Mouse (Mus musculus): ENCODE measurements around the gene Rgs12. TPM values are rescaled to one million over a fixed set of nuclear protein-coding genes. Genes with fewer than 3 reads are reported as not detected.
A peak's percentile ranks its signal among the peaks of the same experiment; 100 is the strongest.

Gene Rgs12
- total RNA-seq, 2 experiments from 2014 or later = 15.6 to 16.2 TPM

DNA sequence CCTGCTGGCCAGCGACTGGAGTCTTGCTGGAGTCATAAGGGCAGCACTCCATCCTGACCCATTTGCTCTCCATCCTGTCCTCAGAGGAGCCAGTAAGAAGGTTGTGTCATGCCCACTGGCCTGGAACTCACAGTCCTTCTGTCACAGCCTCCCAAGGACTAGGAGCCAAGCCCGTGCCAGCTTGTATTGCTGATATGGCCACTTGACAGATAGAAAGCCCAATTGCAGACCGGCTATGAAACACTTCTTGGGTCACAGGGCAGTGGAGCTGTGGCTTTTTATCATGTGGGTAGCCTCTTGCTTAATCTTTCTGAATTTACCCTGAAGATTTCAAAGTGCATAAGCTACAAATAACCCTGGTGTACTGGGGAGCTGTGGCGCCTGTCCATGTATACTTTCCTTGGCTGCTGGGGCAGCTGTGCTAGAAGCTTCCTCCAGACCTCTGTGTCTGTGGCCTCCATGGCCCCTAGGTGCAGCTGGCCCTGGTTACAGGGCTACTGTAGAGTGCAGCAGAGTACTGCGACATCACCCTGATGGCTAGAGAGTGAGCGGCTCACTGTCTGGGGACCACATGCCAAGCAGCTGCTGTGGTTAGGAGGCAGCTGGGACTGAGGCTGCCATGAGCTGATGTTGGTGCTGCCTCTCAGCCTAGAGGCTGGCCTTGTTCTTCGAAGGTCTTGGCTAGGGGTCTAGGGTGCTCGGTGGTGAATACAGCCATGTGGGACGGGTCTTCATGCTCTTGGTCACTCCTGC is 27.5 kb downstream of the Rgs12 start:
- intact Hi-C loops (cut with DNase I) = no loop called here
- peak in 1 of 2 experiments; percentile 33 for DNase-seq

DNA sequence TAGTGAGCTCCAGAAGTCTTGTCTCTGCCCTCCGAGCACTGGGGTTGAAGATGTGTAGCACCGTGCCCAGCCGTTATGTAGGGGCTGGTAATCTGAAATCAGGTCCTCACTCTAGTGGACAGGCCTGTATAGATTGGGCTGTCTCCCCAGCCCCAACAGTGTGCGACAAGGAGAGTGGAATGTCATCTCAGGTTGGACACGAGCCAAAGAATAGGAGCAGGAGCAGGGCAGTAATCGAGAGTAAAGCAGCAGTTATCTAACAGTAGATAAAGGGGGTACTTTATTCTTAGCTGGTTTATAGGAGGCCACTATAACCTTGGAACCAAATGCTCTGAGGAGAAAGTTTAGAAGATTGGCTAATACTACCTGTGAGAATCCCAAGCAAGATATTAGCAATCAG is 30.9 kb downstream of the Rgs12 start:
- intact Hi-C loops (cut with DNase I) = no loop called here
- DNase-seq = no peak

DNA sequence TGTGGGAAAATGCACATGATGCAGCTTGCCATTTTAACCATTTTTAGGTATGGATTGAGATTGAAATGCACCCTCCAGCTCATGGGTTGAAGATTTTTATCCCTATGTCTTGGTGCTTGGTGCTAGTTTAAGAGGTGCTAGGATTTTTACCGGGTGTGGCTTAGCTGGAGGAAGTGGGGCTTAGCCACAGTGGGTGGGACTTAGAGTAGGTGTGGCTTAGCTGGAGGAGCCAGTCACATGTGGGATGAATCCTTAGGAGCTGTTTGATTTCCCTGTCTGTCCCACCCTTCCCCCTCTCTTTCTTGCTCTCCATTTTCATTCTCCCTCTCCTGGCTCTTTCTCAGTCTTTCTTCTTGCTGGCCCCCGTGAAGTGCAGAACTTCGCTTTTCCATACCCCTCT is 32.5 kb downstream of the Rgs12 start:
- intact Hi-C loops (cut with DNase I) = no loop called here
- DNase-seq = no peak

DNA sequence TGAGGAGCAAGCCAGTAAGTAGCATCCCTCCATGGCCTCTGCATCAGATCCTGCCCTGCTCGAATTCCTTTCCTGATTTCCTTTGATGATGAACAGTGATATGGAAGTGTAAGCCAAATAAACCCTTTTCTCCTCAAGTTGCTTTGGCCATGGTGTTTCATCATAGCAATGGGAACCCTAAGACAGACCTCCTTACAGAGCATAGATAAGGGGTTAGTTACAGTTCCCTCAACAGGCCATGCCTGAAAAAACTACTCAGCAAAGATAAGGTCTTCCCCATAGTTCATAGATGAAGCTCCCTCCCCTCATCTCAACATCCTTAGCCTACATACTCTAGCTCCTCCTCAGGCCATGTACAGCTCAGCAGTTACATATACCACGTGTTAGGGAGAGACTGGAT is 35.7 kb downstream of the Rgs12 start:
- DNase-seq = no peak
- intact Hi-C loops (cut with DNase I) = no loop called here

DNA sequence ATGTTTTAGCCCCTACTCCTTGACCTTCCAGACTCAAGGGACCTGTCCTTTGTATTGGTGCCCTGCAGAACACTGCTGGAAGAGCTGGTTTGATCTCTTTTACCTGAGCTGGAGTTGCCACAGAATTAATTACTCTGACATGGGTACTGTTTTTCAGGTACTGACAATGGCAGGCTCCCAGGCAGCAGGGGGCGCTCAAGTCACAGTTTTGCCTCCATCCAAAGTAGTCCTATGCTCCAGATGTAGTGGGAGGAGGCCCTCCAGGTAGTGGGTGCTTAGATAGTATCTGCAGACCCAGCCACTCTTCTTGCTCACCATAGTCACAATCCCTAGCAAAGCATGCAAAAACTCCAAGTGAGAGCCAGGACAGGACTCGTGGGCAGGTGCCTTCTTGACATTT is 36.6 kb downstream of the Rgs12 start:
- intact Hi-C loops (cut with DNase I) = loop anchor here (1.0 to 2.0 kb wide), 3 partner anchors 39 to 71 kb away; no protein-coding TSS in a partner anchor
- DNase-seq = peak; percentile 85 to 90

DNA sequence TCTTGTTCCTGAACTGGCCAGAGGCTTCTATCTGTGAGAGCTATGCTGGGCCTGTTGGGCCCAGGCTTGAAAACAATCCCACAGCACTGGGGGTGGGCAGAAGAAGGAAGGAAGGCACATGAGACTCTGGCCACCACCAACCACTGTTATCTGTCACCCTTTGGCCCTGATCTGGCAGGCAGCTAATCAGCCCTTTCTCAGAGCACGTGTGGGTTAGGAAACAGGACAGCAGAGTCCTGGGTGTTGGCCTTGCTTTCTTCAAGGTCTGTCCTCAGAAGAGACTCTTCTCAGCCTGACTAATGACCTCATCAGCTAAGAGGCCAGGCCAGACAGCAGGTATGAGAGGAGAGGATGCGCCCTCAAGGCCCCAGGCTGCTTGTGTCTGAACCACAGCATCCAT is 38.2 kb downstream of the Rgs12 start:
- intact Hi-C loops (cut with DNase I) = loop anchor here (2.0 kb wide), 1 partner anchor 73 kb away; no protein-coding TSS in a partner anchor
- no peak for DNase-seq

DNA sequence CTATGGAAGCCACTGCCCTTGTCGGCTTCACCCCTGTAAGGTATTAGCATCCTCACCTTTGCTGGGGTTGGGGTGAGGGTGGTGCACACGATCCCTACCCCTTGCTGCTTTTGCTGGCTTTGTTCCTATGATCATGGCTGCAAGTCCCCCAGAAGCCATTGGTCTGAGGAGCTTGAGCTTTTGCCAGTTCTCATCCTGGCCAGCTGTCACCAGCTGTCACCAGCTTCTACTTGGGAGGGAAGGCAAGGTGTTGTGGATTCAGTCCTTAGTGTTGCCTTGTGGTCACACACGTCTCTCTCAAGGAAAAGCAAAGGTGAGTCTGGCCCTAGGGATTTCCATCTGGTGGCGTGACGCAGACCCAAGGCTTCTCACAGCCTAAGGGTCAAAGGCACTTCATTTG is 39.4 kb downstream of the Rgs12 start:
- no peak for DNase-seq
- intact Hi-C loops (cut with DNase I) = no loop called here

DNA sequence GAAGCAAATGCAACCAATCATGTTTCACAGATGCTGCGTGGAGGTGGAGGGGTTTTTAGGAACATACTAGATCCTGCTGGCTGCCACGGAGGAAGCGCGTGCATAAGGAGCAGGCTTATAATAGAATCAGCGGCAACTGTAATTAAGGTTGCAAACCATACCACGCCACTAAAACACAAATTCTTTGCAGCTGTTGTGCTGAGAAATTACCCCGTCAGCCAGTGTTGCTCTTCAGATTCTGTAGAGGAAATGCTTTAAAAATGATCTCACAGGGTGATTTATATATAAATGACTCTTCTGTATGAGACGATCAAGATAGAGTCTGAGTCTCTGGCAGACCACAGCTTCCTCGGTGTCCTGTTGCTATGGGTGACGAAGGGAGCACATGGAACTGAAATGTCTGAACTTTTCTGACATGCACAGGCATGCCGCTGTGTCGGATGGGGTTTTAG is 40.1 kb downstream of the Rgs12 start:
- no peak for DNase-seq

DNA sequence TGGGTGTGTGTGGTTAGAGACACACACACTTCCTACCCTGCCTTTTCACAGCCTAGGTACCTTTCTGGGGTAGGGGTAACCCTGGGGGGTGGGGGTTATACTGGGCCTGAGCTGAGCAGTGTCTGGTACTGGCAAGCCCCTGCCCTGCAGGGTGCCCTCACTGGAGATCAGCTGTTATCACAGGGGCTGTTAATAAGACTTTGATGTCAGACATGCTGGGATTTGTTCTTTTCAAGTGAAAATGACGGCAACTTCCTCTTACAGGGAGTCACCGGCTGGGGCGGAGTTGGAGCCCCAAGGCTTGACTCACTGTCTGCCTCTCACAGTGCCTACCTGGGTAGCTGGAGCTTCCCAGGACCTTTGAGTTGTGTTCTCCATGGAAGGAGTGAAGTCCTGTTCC is 49.5 kb downstream of the Rgs12 start:
- no peak for DNase-seq
- intact Hi-C loops (cut with DNase I) = no loop called here

More for the DNA sequence above, 40.1 kb downstream of the Rgs12 start:
- intact Hi-C loops (cut with DNase I) = no loop called here

DNA sequence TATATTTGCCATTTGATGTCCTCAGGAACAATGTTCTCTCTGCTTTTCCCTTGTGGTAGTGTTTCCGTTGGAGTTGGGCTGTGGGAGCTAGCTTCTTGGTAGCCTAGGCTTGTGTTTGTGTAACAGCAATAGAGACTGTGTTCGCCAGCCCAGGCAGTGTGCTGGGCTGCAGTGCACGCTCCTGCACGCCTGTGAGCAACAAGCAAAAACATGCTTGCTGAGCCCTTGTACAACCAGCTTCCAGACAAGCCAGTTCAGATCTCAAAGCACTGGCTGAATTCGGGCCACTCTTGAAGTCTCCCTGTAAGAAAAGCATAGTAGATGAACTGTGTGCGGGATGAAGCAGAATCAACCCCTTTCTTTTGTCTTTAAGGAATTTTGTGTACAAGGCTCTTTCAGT is 50.0 kb downstream of the Rgs12 start:
- DNase-seq = no peak
- intact Hi-C loops (cut with DNase I) = no loop called here

DNA sequence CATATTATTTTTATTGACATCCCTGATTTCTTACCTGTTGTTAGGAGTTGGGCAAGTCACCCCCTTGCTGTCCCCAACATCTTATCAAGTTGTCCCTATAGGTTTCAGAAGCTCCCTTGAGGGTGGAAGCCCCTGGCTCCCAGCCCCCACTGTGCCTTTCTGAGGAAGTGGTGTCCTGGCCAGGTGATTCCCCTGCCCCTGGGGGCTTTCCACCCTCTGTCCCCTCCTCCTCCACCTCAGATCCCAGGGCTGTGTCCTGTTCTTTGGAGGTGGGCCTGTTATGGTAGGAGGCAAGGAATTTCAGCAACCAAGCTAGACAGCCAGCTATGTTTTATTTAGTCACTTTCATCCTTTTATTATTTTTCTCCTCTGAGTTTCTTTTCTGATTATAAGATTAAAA is 51.1 kb downstream of the Rgs12 start:
- intact Hi-C loops (cut with DNase I) = no loop called here
- no peak for DNase-seq

DNA sequence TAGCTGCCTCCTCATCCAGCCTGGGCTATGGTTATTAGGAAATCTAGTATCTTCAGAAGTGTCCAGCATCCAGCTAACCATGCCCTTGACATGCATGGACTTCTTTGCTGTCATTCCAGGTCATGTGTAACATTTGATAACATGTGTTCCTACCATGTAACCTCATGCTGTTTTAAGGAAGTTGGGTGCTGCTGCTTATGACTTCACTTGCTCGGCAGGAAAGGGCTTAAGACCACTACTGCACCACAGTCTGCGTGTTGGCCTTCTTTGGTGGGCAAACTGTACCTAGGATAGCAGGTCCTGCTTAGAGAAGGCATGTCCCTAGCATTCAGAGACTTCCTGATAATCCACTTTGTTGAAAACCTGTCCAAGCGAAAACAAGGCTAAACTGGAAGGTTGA is 51.9 kb downstream of the Rgs12 start:
- no peak for DNase-seq
- intact Hi-C loops (cut with DNase I) = no loop called here

DNA sequence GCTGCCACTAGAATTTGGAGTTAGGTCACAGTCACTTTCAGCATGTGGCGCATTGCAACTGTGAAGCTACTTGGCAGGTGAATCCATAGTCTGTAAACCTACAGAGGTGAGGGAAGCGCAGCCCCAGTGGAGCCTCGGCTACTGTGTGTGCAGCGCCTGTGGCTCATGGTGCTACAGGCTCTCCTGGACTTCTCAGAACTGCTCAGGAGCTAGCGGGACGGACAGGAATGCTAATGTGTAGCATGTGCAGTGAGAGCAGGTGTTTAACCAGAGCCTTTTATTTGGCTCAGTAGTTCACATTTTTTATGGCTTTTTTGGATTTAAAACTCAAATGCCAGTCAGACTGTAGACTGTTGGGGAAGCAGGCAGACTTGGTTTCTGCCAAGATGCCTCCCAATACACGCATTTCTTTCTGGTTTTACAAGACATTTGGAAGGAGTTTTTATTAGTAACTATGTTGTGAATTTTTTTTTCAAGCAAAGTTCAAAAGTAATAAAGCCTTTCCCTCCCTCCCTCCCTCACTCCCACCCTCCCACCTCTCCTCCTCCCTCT is 54.4 kb downstream of the Rgs12 start:
- intact Hi-C loops (cut with DNase I) = no loop called here
- DNase-seq = no peak

DNA sequence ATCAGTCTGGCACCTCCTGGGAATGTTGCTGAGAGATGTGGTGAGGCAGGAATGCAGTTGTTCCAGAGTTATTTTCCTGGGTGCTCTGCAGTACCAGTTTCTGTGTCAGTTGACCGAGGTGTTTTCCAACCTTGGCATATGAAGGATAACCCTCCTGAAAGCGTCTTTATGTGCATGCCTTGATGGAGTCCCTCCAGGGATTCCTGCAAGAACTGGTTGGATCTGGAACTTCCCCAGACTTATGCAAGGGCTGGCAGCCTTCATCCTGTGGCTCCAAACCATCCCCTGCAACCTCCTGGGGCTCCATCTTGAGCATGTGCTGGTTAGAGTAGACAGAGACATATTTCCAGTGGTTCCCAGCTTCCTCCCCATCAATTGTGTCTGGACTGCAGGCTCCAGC is 55.5 kb downstream of the Rgs12 start:
- no peak for DNase-seq
- intact Hi-C loops (cut with DNase I) = no loop called here

DNA sequence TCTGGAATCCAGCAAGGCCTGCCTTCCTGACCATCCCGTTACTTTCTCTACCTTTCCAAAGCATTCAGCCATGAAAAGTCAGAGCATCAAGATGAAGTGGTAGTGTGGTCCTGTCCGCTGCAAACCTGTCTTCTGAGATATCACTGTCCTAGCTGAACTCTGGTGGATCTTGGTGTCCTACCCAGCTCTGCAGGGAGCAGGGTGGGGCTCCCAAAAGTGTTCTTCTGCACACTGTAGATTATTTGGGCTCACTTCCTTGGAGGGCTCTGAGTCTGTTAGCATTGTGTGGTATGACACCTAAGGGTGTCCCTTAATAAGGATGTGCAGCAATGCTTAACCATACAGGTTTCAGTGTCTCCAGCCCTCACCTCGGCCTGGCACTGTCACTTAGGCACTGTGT is 56.4 kb downstream of the Rgs12 start:
- DNase-seq = no peak
- intact Hi-C loops (cut with DNase I) = no loop called here

DNA sequence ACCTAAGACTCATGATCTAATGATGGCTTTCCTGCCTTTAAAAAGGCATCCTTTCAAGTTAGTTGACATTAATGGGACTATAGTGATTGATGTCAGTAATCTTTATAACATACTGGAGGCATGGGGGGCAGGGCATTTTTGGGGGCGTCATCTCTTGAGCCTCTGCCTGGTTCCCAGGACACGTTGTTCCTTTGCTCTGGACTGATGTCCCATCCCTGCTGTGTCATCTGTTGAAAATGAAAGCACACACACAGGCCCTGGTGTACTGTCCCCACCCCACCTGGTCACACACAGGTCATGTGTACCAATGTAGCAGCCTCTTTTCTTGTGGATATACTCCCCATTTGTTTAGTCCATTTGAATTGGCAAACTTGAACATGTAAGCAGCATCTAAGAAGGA is 57.4 kb downstream of the Rgs12 start:
- DNase-seq = no peak
- intact Hi-C loops (cut with DNase I) = no loop called here

DNA sequence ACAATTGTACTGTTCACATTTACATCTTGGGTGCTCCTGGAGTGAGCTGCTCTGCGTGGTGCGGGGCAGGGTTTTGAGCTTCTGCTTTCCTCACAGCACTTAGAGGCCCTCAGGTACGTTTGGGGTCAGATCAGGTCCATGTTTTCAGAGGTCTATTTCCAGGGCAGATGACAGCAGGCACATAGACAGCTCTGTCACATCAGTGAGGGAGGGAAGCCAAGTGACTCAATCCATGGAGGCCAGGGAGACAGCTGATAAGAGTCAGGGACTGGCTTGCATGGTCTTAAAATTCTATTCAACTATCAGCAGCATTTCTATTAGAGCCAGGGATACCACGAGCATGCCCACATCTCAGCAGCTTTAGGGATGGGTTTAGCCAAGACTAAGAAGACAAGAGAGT is 59.9 kb downstream of the Rgs12 start:
- DNase-seq = peak in 1 of 2 experiments; percentile 37
- intact Hi-C loops (cut with DNase I) = no loop called here

DNA sequence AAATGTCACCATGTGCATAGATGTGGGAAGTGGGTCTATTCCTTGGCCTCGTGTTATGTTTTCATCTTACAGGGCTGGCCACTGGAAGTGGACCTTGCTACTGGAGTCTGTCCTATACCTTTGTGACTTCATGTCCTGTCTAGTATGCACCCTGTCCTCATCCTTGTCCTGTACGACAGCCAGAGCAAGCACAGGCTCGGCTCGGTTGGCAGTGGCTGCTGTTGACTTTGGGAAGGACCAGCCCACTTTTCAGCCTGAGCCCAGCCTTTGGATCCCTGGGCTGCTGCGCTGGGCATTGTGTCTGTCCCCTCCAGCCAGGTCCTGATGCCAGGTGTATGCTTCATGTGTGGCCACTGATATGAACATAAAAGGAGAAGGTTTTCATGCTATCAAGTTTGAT is 61.4 kb downstream of the Rgs12 start:
- peak; percentile 34 to 49 for DNase-seq
- intact Hi-C loops (cut with DNase I) = no loop called here

DNA sequence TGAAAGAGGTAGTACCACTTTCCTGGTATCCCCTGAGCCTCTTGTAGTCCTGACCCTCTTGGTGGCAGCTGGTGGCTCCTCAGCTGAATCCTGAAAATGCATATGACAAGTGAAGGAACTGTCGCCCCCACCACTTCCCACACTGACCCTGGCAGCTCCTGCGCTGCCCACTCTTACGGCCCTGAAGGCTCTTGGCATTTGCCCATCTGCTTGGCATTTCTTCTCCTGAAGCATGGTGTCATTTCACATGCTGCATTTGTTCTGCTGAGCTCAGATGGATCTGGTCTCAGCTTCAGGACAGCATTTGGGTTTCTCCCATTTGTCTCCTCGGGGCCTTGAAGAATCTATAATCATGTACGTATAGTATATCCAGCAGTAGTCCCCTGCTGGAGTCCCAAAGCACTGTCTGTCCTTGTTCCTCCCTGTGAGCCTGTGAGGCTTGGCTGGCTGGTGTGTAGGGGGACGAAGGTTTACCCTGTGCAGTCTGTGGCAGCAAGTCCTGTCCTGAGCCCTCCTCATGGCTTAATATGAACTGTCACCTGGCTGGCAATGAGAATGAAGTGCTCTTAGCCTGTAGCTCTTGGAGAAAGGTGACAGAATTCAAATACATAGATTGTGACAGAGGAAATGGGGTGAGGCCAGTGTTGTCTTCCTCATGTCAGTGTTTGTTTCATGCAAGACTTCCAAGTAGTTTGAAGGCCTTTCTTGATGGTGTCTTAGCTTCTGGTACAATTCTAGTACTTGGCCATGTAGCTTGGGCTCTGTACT is 62.1 kb downstream of the Rgs12 start:
- intact Hi-C loops (cut with DNase I) = no loop called here
- DNase-seq = no peak

DNA sequence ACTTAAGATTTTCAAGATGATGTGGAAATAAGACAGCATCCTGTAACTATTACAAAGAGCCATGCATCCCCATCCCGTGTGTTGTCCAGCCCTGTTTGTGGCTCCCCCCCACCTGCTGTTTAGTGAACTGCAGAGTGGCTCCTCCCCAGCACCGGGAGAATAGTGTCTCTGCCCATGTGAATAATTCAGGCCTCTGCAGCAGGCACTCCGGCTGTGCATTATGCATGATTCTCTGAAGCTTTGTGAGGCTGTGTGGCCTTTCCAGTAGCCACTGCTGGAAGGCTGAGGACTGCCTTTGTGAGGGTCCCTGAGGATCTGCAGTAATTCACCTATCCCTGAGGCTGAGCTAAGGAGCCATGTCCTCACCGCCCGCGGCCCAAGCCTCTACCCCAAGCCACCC is 64.8 kb downstream of the Rgs12 start:
- intact Hi-C loops (cut with DNase I) = no loop called here

DNA sequence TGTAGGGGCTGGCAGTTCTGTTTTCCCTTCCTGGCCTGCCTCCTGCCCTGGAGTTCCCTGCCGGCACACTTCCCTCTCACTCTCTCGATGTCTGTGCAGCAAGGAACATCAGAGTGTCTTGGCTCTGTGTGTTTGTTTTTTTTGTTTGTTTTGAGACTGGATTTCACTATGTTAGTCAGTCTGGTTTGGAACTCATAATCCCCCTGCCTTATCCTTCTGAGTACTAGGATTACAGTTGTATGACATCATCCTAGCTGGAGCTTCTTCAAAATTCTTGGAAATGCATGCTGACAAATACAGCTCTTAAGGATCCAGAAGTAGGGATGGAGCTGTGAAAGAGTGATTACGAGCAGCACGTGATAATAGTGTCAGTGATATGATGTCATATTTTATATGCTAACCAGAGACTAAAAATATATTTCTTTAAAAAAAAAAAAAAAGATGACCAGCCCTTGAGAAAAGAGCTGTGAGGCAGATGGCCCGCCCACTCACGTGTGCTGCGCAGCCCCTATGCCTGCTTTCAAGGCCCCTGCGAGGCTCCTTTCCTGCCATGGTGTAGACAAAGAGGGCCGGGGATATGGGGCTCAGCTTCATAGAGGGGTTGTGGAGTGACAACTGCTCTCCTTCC is 70.5 kb downstream of the Rgs12 start:
- DNase-seq = no peak
- intact Hi-C loops (cut with DNase I) = no loop called here

More for the DNA sequence above, 64.8 kb downstream of the Rgs12 start:
- DNase-seq = no peak

Measured in heart, postnatal 36 days (tissue).